Mouse (Mus musculus) heart, postnatal 0 days (tissue): ENCODE data around the gene Pon3.

ENCODE experiments used
- CTCF ChIP-seq: IDR thresholded peaks from 2 replicates; pipeline ENCODE4 v1.5.1; 2016; ENCODE audit warnings: antibody characterized with exemption, control low read depth, low read depth
- EP300 ChIP-seq: IDR thresholded peaks from 2 replicates; pipeline ENCODE4 v1.6.1; 2016; ENCODE audit warnings: antibody characterized with exemption, low read depth

GRCm38 (mm10) chr6:5255722-5256451 lies at the start of gene Pon3:
- TF ChIP-seq CTCF (no peak), EP300 (no peak)
